ENCODE assay signal across 12 mouse cellular contexts in genomic region chr14:75892118-75892517, GRCm38 (mm10). TPM values are rescaled to one million over a fixed set of nuclear protein-coding genes. Genes with fewer than 3 reads are reported as not detected.
DNase-seq lines count a peak whose midpoint lies in the region; ATAC-seq lines count a peak whose summit lies in the region.
"Had no signal": no experiment of that assay in that cellular context is flagged by ENCODE, and none has a peak within 500 bp of the region (broad histone marks: within the 10 kb centered on the region; RNA-seq: fewer than 3 reads in every experiment).

No protein-coding gene starts in this region.

- peaks cover 19% of the 10 kb centered on the region for H3K36me3 ChIP-seq in embryonic facial prominence, embryonic 13.5 days
- H3K36me3 ChIP-seq in embryonic facial prominence, embryonic 10.5 days (replicated peaks) = peaks cover 32% of the 10 kb centered on the region
- H3K36me3 ChIP-seq in intestine, embryonic 16.5 days (ENCODE audit: control insufficient read depth, insufficient read depth, low read length) = 0 out of 2 replicates have a peak, but pooled peaks cover 2% of the 10 kb centered on the region
- H3K36me3 ChIP-seq in kidney, embryonic 15.5 days = peaks cover 22% of the 10 kb centered on the region

- H3K4me2 ChIP-seq in embryonic facial prominence, embryonic 13.5 days = no peak overlapping the region
- H3K4me2 ChIP-seq in intestine, embryonic 16.5 days (ENCODE audit: low read depth, low read length) = no peak overlapping the region
- H3K4me2 ChIP-seq in kidney, embryonic 15.5 days = no peak overlapping the region
- H3K4me2 ChIP-seq: liver, embryonic 12.5 days had no signal

- 79% methylated on average over 9 of the region's 9 CpGs for WGBS in embryonic facial prominence, embryonic 13.5 days
- 88% methylated on average over 9 of the region's 9 CpGs for WGBS in embryonic facial prominence, embryonic 10.5 days
- 86% methylated on average over 9 of the region's 9 CpGs for WGBS in intestine, embryonic 16.5 days
- WGBS in kidney, embryonic 15.5 days = 67% methylated on average over 9 of the region's 9 CpGs

- no peak for DNase-seq in embryonic facial prominence, embryonic 10.5 days (ENCODE audit: low spot score)
- DNase-seq in layer of hippocampus, adult 9-11 months = peak; percentile 95
- DNase-seq in right cerebral cortex, adult 2 months (ENCODE audit: low spot score in 2 of 2) = peak; percentile 83 to 86
- no peak for DNase-seq in thymus, postnatal 10 days (ENCODE audit: low spot score in 2 of 2)
- DNase-seq: kidney, postnatal 25 days had no signal

- no peaks in the 10 kb centered on the region for H3K4me1 ChIP-seq in embryonic facial prominence, embryonic 13.5 days
- H3K4me1 ChIP-seq in embryonic facial prominence, embryonic 10.5 days = no peaks in the 10 kb centered on the region
- no peaks in the 10 kb centered on the region for H3K4me1 ChIP-seq in intestine, embryonic 16.5 days (ENCODE audit: control insufficient read depth, insufficient read depth, low read length)
- no peaks in the 10 kb centered on the region for H3K4me1 ChIP-seq in kidney, embryonic 15.5 days
- H3K4me1 ChIP-seq: liver, embryonic 12.5 days had no signal

- 0 out of 2 replicates have a peak overlapping the region, but pooled peaks have one; percentile 8 for H3K27ac ChIP-seq in embryonic facial prominence, embryonic 13.5 days
- H3K27ac ChIP-seq in embryonic facial prominence, embryonic 10.5 days (replicated peaks) = no peak overlapping the region
- no peak overlapping the region for H3K27ac ChIP-seq in intestine, embryonic 16.5 days (ENCODE audit: low read length)
- H3K27ac ChIP-seq in kidney, embryonic 15.5 days = no peak overlapping the region
- H3K27ac ChIP-seq: liver, embryonic 12.5 days; macrophage had no signal

- H3K27me3 ChIP-seq in embryonic facial prominence, embryonic 13.5 days = no peaks in the 10 kb centered on the region
- no peaks in the 10 kb centered on the region for H3K27me3 ChIP-seq in embryonic facial prominence, embryonic 10.5 days (replicated peaks; ENCODE audit: low read depth, poor library complexity, severe bottlenecking)
- no peaks in the 10 kb centered on the region for H3K27me3 ChIP-seq in intestine, embryonic 16.5 days (replicated peaks; ENCODE audit: control insufficient read depth, insufficient read depth, low read length)
- H3K27me3 ChIP-seq in kidney, embryonic 15.5 days = no peaks in the 10 kb centered on the region
- H3K27me3 ChIP-seq: liver, embryonic 12.5 days had no signal

- no peak overlapping the region for H3K4me3 ChIP-seq in embryonic facial prominence, embryonic 13.5 days
- H3K4me3 ChIP-seq in embryonic facial prominence, embryonic 10.5 days = no peak overlapping the region
- no peak overlapping the region for H3K4me3 ChIP-seq in intestine, embryonic 16.5 days (ENCODE audit: low read length)
- H3K4me3 ChIP-seq in kidney, embryonic 15.5 days (replicated peaks) = no peak overlapping the region
- H3K4me3 ChIP-seq: liver, embryonic 12.5 days; myocyte had no signal

- H3K9me3 ChIP-seq in embryonic facial prominence, embryonic 13.5 days = no peaks in the 10 kb centered on the region
- H3K9me3 ChIP-seq in embryonic facial prominence, embryonic 10.5 days = no peaks in the 10 kb centered on the region
- no peaks in the 10 kb centered on the region for H3K9me3 ChIP-seq in intestine, embryonic 16.5 days (ENCODE audit: control insufficient read depth, low read length)
- H3K9me3 ChIP-seq in kidney, embryonic 15.5 days (replicated peaks) = no peaks in the 10 kb centered on the region
- H3K9me3 ChIP-seq: liver, embryonic 12.5 days had no signal

- no peak overlapping the region for H3K9ac ChIP-seq in embryonic facial prominence, embryonic 13.5 days
- no peak overlapping the region for H3K9ac ChIP-seq in intestine, embryonic 16.5 days (ENCODE audit: low read depth, low read length)
- H3K9ac ChIP-seq in kidney, embryonic 15.5 days = no peak overlapping the region
- H3K9ac ChIP-seq: liver, embryonic 12.5 days had no signal

- no peak for ATAC-seq in embryonic facial prominence, embryonic 13.5 days (ENCODE audit: insufficient number of reproducible peaks, insufficient read depth, low FRiP score, low TSS enrichment, low read depth)
- ATAC-seq in frontal cortex, adult (ENCODE audit: low TSS enrichment) = peak; percentile 97
- no peak for ATAC-seq in intestine, embryonic 16.5 days
- ATAC-seq in kidney, embryonic 15.5 days (replicated peaks; ENCODE audit: low FRiP score) = no peak
- ATAC-seq: liver, embryonic 12.5 days had no signal

RNA-seq across cellular contexts. Expression of gene Tpt1, which starts 47.2 kb away (rescaled TPM):
- 1,146 and 1,171 TPM in 2 replicates for polyA plus RNA-seq in embryonic facial prominence, embryonic 13.5 days (2015; fragmentation: Nextera tagmentation; extraction: Ambion mirVana)
- 832 and 862 TPM in 2 replicates for polyA plus RNA-seq in embryonic facial prominence, embryonic 10.5 days (2016; fragmentation: Nextera tagmentation; extraction: Ambion mirVana)
- polyA plus RNA-seq in intestine, embryonic 16.5 days (2015; fragmentation: Nextera tagmentation; extraction: Ambion mirVana) = 829 and 857 TPM in 2 replicates
- polyA plus RNA-seq in kidney, embryonic 15.5 days (2015; fragmentation: Nextera tagmentation; extraction: Ambion mirVana) = 1,011 and 1,156 TPM in 2 replicates

Comparison
In these comparisons a context has a peak if more than half of its experiments do, and no peak if none do; other contexts are left out.
1. DNase-seq: peak in layer of hippocampus, adult 9-11 months (single experiment) and right cerebral cortex, adult 2 months (2 of 2); none in embryonic facial prominence, embryonic 10.5 days (single experiment) and thymus, postnatal 10 days (0 of 2).